Mouse (Mus musculus): Measurements from ENCODE around the gene Tulp2. TPM values are rescaled to one million over a fixed set of nuclear protein-coding genes. Genes with fewer than 3 reads are reported as not detected.
A peak's percentile ranks its signal among the peaks of the same experiment; 100 is the strongest.
"Not testable (repeated sequence)": the region's sequence is repeated elsewhere in the genome, so short reads cannot be mapped to it uniquely, and the experiment has no call there.

Gene Tulp2
- polyA plus RNA-seq, 1 experiment from 2014 or later: 1.1 TPM

DNA sequence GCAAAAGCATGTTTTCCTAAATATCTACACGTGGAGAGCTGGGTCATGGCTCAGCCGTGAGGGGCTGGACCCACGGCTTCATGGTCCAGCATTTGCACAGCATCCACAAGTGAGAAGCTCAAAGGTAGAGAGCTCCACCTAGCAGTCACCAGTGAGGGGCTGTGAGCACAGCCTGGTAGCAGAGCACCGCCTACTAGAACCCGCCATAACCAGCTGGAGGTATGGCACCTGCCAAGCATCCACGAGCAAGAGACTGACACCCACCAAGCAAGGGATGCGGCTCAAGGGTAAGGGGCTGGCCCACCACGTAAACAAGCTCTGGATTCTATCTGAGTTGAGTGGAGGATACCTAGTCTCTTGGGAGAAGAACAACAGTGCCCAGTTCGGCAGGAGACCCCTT, 16.1 kb upstream of the Tulp2 start:
- Histone ChIP-seq H3K4me1 (ENCODE audit: insufficient read depth, low read length) (peaks cover 29% of the 10 kb centered on the region), H3K27ac (ENCODE audit: low read length) (no peak overlapping the region), H3K36me3 (ENCODE audit: insufficient read depth, low read length) (peaks cover 18% of the 10 kb centered on the region), H3K4me3 (ENCODE audit: low read length) (peak overlapping the region; percentile 92), H3K4me2 (replicated peaks; ENCODE audit: low read depth, low read length) (peak overlapping the region; percentile 87), H3K9me3 (ENCODE audit: low read length) (no peaks in the 10 kb centered on the region), H3K9ac (replicated peaks; ENCODE audit: low read length) (peak overlapping the region; percentile 84), H3K27me3 (ENCODE audit: insufficient read depth, low read length) (no peaks in the 10 kb centered on the region)
- 73% methylated on average over 9 of the region's 9 CpGs for WGBS
- no peak for ATAC-seq (ENCODE audit: low FRiP score, low TSS enrichment)

GRCm38 (mm10) chr7:45466283-45467089, 15.2 kb upstream of the Tulp2 start, which contains the start of gene Bax:
Gene Bax, minus strand, starts transcription at chr7:45466898.
- Histone ChIP-seq H3K27ac (ENCODE audit: low read length) (peak within 1 kb of the TSS; percentile 52; the same call in 1 of the 2 replicates), H3K27me3 (ENCODE audit: insufficient read depth, low read length) (no peaks in the 10 kb centered on the region), H3K4me1 (ENCODE audit: insufficient read depth, low read length) (peaks cover 22% of the 10 kb centered on the region), H3K9me3 (ENCODE audit: low read length) (no peaks in the 10 kb centered on the region), H3K9ac (replicated peaks; ENCODE audit: low read length) (peak within 1 kb of the TSS; percentile 84), H3K36me3 (ENCODE audit: insufficient read depth, low read length) (peaks cover 18% of the 10 kb centered on the region), H3K4me2 (replicated peaks; ENCODE audit: low read depth, low read length) (peak within 1 kb of the TSS; percentile 87), H3K4me3 (ENCODE audit: low read length) (peak within 1 kb of the TSS; percentile 92)
- WGBS: 0% methylated on average over 47 of the region's 58 CpGs
- ATAC-seq (ENCODE audit: low FRiP score, low TSS enrichment): peak; percentile 71

GRCm38 (mm10) chr7:45467090-45467670, 14.5 kb upstream of the Tulp2 start:
- peaks cover 18% of the 10 kb centered on the region for H3K36me3 ChIP-seq (ENCODE audit: insufficient read depth, low read length)
- H3K4me2 ChIP-seq (replicated peaks; ENCODE audit: low read depth, low read length): peak overlapping the region; percentile 87
- no peaks in the 10 kb centered on the region for H3K9me3 ChIP-seq (ENCODE audit: low read length)
- peak; percentile 23; the same call in 1 of the 2 replicates for ATAC-seq (ENCODE audit: low FRiP score, low TSS enrichment)
- peak overlapping the region; percentile 92 for H3K4me3 ChIP-seq (ENCODE audit: low read length)
- no peak overlapping the region for H3K27ac ChIP-seq (ENCODE audit: low read length)
- peak overlapping the region; percentile 67 for H3K9ac ChIP-seq (replicated peaks; ENCODE audit: low read length)
- H3K27me3 ChIP-seq (ENCODE audit: insufficient read depth, low read length): no peaks in the 10 kb centered on the region
- H3K4me1 ChIP-seq (ENCODE audit: insufficient read depth, low read length): peaks cover 17% of the 10 kb centered on the region
- WGBS: 37% methylated on average over 7 of the region's 7 CpGs

GRCm38 (mm10) chr7:45470869-45471268, 10.8 kb upstream of the Tulp2 start:
- Histone ChIP-seq H3K9me3 (ENCODE audit: low read length) (no peaks in the 10 kb centered on the region), H3K9ac (replicated peaks; ENCODE audit: low read length) (no peak overlapping the region; the same call in 1 of the 2 replicates), H3K27ac (ENCODE audit: low read length) (no peak overlapping the region), H3K4me1 (ENCODE audit: insufficient read depth, low read length) (peaks cover 12% of the 10 kb centered on the region), H3K4me3 (ENCODE audit: low read length) (no peak overlapping the region), H3K36me3 (ENCODE audit: insufficient read depth, low read length) (no peaks in the 10 kb centered on the region), H3K27me3 (ENCODE audit: insufficient read depth, low read length) (no peaks in the 10 kb centered on the region), H3K4me2 (replicated peaks; ENCODE audit: low read depth, low read length) (no peak overlapping the region)
- 5% methylated on average over 3 of the region's 3 CpGs for WGBS
- ATAC-seq (ENCODE audit: low FRiP score, low TSS enrichment): no peak

GRCm38 (mm10) chr7:45475291-45475969, 6.2 kb upstream of the Tulp2 start:
- 63% methylated on average over 16 of the region's 16 CpGs for WGBS
- peak; percentile 52; the same call in 1 of the 2 replicates for ATAC-seq (ENCODE audit: low FRiP score, low TSS enrichment)
- Histone ChIP-seq H3K27me3 (ENCODE audit: insufficient read depth, low read length) (no peaks in the 10 kb centered on the region), H3K9ac (replicated peaks; ENCODE audit: low read length) (peak overlapping the region; percentile 60), H3K9me3 (ENCODE audit: low read length) (no peaks in the 10 kb centered on the region), H3K27ac (ENCODE audit: low read length) (no peak overlapping the region), H3K4me3 (ENCODE audit: low read length) (peak overlapping the region; percentile 29), H3K4me1 (ENCODE audit: insufficient read depth, low read length) (peaks cover 3% of the 10 kb centered on the region; the same call in 1 of the 2 replicates), H3K36me3 (ENCODE audit: insufficient read depth, low read length) (no peaks in the 10 kb centered on the region), H3K4me2 (replicated peaks; ENCODE audit: low read depth, low read length) (peak overlapping the region; percentile 50)

- Histone ChIP-seq H3K4me3 (ENCODE audit: low read length) (no peak overlapping the region), H3K27ac (ENCODE audit: low read length) (no peak overlapping the region), H3K27me3 (ENCODE audit: insufficient read depth, low read length) (no peaks in the 10 kb centered on the region), H3K36me3 (ENCODE audit: insufficient read depth, low read length) (no peaks in the 10 kb centered on the region), H3K9ac (replicated peaks; ENCODE audit: low read length) (no peak overlapping the region), H3K9me3 (ENCODE audit: low read length) (no peaks in the 10 kb centered on the region), H3K4me1 (ENCODE audit: insufficient read depth, low read length) (peaks cover 3% of the 10 kb centered on the region; the same call in 1 of the 2 replicates), H3K4me2 (replicated peaks; ENCODE audit: low read depth, low read length) (no peak overlapping the region)
- 57% methylated on average over 1 of the region's 1 CpGs for WGBS
- ATAC-seq (ENCODE audit: low FRiP score, low TSS enrichment): no peak
Observed at GRCm38 (mm10) chr7:45476453-45476852, 5.2 kb upstream of the Tulp2 start.

DNA sequence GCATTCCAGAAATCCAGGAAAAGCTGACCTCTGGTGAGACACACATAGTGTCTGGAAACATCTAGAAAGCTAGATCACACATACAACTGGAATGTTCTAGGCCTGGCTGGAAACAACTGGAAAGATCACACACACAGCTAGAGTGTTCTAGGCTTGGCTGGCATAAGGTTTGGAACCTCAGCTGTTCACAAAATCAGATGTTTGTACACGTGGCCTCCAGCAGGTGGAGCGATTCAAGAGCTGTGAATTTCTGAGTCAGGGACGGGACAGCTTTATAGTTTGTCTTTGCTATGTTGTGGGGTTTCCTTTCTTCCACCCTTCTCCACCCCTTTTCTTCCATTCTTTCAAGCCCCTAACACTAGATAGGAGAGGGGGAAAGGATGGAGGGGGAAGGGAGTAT, 4.7 kb upstream of the Tulp2 start:
- ATAC-seq (ENCODE audit: low FRiP score, low TSS enrichment): no peak
- Histone ChIP-seq H3K36me3 (ENCODE audit: insufficient read depth, low read length) (no peaks in the 10 kb centered on the region), H3K4me3 (ENCODE audit: low read length) (no peak overlapping the region), H3K4me2 (replicated peaks; ENCODE audit: low read depth, low read length) (no peak overlapping the region), H3K27ac (ENCODE audit: low read length) (no peak overlapping the region), H3K27me3 (ENCODE audit: insufficient read depth, low read length) (no peaks in the 10 kb centered on the region), H3K9ac (replicated peaks; ENCODE audit: low read length) (no peak overlapping the region), H3K4me1 (ENCODE audit: insufficient read depth, low read length) (peaks cover 3% of the 10 kb centered on the region; the same call in 1 of the 2 replicates), H3K9me3 (ENCODE audit: low read length) (no peaks in the 10 kb centered on the region)
- 2% methylated on average over 3 of the region's 3 CpGs for WGBS

GRCm38 (mm10) chr7:45478774-45479173, 2.9 kb upstream of the Tulp2 start:
- Histone ChIP-seq H3K27ac (ENCODE audit: low read length) (no peak overlapping the region), H3K36me3 (ENCODE audit: insufficient read depth, low read length) (no peaks in the 10 kb centered on the region), H3K9me3 (ENCODE audit: low read length) (no peaks in the 10 kb centered on the region), H3K27me3 (ENCODE audit: insufficient read depth, low read length) (no peaks in the 10 kb centered on the region), H3K9ac (replicated peaks; ENCODE audit: low read length) (no peak overlapping the region), H3K4me1 (ENCODE audit: insufficient read depth, low read length) (peaks cover 3% of the 10 kb centered on the region; the same call in 1 of the 2 replicates), H3K4me2 (replicated peaks; ENCODE audit: low read depth, low read length) (no peak overlapping the region), H3K4me3 (ENCODE audit: low read length) (no peak overlapping the region)
- 93% methylated on average over 7 of the region's 7 CpGs for WGBS
- no peak for ATAC-seq (ENCODE audit: low FRiP score, low TSS enrichment)

- not testable (repeated sequence) for H3K27me3 ChIP-seq (ENCODE audit: insufficient read depth, low read length); H3K9ac ChIP-seq (replicated peaks; ENCODE audit: low read length); H3K36me3 ChIP-seq (ENCODE audit: insufficient read depth, low read length); H3K4me2 ChIP-seq (replicated peaks; ENCODE audit: low read depth, low read length); H3K4me3 ChIP-seq (ENCODE audit: low read length); ATAC-seq (ENCODE audit: low FRiP score, low TSS enrichment); H3K9me3 ChIP-seq (ENCODE audit: low read length); H3K4me1 ChIP-seq (ENCODE audit: insufficient read depth, low read length); H3K27ac ChIP-seq (ENCODE audit: low read length)
- 67% methylated on average over 3 of the region's 4 CpGs for WGBS
Observed at GRCm38 (mm10) chr7:45480310-45480709, 1.4 kb upstream of the Tulp2 start.
